Mouse (Mus musculus): ENCODE results near the gene Map3k20.

Map3k20 gene

DNA sequence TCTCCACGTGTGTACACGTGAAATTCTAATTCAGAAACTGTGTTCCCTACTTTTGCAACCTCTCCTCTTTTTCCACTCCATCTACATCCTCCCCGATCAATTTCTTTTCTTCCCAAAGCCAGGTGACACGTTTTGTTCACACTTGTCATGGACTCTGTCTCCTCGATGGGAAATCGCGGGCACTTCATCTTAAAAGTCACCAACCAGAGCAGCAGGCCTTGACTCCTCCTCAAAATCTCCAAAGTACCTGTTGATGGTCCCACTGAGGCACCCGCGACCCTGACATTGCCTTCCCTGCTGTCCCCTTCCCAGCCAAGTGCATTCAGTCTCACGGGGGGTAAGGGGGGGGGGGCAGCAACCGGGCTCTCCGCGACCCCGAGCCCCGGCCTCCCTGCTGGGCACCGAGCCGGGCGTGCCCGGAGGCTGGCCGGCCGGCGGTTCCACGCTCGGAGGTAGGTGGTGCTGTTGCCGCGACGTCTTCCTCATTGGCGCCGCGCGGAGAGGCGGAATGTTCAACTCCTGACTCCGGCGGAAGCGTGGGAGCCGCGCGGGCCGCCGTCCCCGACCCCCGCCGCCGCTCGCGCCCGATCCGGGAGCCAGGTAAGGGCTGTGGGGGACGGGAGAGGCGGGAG is at the start of gene Map3k20:
Gene Map3k20, plus strand, starts transcription at position 382 of the 632 bp plus-strand sequence.
- DNase-seq (ENCODE audit: low read depth, low spot score): peak; percentile 33

DNA sequence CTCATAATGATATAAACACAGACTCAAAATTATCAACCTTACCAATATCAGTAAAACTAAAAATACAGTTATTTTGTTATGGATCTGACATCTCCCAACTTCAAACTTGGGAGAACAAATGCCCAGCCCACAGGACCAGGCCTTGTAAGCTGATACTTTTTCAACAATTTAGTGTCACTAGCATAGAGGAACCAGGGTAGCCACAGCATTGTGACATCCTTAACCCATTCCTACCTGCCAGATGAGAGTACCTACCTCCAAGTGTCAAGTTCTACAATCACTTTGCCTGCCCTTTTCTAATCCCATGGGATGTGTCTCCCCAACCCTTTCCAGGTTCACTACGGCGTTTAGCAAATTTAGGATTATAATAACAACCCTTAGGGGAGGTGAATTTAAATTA is 47.0 kb upstream of the Map3k20 start:
- no peak for DNase-seq (ENCODE audit: low read depth, low spot score)

DNA sequence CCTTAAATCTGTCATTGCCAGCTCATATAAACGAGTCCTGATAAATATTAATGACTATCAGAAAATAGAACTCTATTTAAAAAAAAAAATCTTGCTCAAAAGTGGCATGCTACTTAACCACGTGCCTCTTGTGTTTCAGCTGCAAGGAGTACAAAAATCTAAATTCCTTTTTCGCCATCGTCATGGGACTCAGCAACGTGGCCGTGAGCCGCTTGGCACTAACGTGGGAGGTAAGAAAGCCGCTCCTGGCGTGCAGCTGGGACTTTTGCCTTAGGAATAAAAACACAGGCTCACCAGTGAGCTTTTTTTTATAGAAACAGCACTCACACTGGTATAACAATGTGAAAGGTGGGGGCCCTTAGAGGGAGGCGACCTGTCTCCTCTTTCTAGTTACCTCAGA is 46.5 kb upstream of the Map3k20 start:
- no peak for DNase-seq (ENCODE audit: low read depth, low spot score)

DNA sequence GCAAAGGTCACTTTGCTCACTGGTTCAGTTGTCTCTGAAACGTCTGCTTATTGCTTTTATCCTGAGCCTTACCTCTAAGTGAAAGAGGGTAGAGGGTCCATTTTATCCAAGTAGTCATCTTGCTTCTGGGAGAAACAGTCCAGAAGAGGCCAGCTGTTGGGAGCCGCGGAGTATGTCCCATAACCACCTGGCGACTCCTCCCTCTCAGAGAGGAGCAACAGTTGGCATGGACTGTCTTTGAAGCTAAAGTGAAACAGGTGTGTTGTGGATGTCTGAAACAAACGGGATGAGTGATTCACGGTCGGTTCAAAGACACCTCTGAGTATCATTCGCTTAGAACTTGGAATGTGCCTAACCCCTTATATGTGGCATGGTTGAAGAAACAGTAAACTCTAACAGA is 46.0 kb upstream of the Map3k20 start:
- DNase-seq (ENCODE audit: low read depth, low spot score): no peak

DNA sequence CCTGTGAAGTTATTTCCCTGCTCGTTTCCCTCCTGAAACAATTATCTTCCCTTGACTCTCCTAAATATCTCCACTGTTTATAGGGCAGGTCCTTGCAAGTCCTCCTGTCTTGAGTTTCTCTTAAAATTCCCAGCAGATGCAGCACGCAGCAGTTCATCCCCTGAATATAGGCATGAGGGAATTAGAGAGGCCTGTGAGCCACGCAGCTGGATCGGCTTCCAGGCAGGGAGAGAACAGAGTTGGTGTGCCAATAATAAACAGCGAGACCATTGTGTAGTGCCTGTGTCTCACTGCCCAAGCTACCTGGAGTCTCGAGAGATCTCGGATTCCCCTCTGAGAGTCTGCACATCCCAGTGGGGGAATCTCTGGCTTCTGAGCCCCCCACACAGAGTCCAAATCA is 45.4 kb upstream of the Map3k20 start:
- DNase-seq (ENCODE audit: low read depth, low spot score): no peak

DNA sequence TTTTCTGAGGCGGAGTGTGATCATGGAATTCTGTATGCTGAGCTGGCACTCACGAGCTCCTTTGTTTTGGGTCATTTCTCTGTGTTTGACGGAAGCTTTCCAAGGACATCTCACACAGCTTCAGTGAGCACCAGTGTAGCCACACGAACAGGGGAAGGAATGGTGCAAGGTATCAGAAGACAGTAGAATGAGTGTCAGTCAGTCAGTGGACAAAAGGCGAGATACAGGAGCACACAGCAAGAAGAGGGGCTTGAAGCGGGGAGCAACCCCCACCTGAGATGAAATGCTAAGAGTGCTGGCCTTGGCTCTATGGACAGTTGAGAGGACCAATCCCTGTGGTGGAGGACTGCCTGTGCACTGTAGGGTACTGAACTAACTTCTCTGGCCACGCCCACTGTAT is 44.7 kb upstream of the Map3k20 start:
- no peak for DNase-seq (ENCODE audit: low read depth, low spot score)

DNA sequence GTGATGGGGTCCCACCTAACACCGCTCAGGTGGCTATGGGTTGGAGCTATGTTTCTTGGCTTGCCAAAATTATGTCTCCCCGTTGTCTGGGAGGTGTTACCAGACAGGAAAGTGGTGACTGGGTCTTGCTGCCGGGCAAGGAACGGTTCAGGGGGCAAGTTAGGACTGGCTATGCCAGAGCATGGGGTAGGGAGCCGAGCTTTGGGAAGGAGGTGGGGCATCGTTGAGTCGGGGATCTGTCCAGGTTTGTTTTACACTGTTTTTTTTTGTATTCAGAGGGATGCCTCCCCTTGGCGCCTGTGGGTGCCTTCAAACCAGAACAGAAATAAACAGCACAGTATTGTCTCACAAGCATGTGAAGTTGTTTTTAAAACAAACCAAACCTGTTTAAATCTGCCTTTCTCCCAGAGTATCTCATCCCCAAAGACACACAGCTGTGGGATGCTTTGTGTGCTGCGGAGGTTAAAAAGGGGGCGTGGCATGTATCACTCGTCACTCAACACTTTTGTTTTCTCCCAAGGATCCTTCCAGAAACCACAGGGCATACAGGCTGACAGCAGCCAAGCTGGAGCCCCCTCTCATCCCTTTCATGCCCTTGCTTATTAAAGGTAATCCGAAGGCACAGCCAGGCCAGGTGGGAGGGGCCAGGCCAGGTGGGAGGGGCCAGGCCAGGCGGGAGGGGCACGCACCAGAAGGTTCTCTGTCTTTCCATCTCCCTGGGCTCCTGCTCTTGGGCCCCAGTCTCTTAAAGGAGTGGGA is 43.5 kb upstream of the Map3k20 start:
- no peak for DNase-seq (ENCODE audit: low read depth, low spot score)

DNA sequence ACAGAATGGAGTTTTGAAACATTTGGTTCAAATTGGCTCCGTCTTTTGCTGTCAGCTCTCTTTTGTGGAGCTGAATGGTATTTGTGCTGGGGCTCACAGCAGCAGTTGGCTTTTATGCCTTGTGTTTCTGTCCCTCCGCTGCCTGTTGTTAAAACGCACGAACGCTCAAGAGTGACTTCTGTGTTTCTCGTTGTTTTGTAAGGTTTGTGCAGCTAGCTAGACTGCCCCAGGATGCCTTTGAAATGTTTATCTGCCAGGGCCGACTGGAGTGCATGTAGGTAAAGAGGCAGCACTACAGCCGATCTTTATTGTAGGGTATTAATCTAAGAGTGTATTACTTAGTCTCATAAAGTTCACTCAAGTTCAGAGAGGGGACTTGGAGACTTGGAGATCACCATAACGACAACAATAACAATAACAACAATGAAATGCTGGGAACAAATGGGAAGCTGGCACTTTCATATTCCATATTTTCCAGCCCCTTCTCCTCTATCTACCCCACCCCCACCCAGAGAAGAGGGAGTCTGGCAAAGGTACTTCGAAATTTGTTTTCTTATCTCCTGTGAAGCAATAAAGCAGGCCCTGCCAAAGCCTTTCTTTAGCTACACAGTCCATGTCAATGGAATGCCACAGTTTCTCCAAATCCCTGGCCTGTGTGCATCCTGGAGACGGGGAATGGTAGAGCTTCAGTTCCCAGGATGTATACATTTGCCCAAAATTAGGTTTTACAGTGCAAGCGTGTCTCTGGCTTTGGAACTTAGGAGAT is 42.3 kb upstream of the Map3k20 start:
- DNase-seq (ENCODE audit: low read depth, low spot score): no peak

DNA sequence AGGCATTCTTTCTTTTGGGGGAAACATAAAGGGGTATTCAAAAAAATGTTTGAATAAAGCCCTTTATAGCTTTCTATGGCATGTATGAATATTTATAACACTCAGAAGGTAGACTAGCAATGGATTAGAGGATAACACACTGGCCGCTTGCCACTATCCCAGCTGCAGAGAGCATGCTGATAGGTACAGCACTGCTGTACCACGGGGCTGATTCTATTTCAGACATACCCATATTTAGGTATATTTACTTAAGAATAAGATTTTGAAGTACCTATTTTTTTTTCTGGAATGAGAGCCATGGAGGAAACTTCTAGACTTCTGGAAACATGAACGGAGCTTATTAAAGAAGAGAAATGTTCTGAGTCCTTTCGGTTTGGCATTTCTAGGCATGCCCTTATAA is 39.8 kb upstream of the Map3k20 start:
- DNase-seq (ENCODE audit: low read depth, low spot score): no peak

DNA sequence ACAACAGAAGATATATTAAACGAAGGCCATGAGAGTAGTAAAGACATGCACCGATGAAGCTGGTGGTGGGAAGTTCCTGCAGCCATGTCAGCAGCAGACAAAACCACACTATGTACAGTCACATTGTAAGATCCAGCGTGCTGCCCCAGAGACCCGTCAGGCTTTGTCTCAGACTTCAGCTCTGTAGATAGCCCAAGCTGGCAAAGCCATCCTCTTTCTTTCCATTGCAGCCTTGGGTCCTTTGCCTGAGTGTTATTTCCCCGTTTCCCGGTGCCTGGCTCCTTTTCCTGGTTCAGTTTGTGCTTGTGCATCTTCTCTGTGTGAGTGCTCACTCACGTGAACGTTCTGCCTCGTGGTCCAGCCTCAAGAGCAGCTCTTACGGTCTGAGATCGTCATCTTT is 39.1 kb upstream of the Map3k20 start:
- no peak for DNase-seq (ENCODE audit: low read depth, low spot score)

DNA sequence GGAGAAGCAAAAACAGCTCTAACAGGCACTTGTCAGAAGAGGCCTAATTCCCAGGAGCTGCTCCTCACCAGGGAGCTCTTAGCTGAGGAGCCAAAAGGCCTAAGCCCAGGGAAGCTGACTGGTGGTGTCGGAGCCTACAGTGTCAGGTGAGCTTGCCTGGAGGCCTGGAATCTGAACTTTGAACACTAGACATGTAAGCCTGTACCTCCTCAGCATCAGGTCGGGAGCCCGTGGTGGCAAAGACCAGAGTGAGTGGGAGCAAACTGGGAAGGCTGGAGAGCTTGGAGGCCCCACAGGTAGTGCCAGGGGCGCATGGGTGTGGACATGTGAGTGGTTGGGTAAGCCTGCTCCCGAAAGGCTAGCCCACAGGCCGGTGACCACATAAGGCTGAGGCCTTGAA is 37.6 kb upstream of the Map3k20 start:
- no peak for DNase-seq (ENCODE audit: low read depth, low spot score)

DNA sequence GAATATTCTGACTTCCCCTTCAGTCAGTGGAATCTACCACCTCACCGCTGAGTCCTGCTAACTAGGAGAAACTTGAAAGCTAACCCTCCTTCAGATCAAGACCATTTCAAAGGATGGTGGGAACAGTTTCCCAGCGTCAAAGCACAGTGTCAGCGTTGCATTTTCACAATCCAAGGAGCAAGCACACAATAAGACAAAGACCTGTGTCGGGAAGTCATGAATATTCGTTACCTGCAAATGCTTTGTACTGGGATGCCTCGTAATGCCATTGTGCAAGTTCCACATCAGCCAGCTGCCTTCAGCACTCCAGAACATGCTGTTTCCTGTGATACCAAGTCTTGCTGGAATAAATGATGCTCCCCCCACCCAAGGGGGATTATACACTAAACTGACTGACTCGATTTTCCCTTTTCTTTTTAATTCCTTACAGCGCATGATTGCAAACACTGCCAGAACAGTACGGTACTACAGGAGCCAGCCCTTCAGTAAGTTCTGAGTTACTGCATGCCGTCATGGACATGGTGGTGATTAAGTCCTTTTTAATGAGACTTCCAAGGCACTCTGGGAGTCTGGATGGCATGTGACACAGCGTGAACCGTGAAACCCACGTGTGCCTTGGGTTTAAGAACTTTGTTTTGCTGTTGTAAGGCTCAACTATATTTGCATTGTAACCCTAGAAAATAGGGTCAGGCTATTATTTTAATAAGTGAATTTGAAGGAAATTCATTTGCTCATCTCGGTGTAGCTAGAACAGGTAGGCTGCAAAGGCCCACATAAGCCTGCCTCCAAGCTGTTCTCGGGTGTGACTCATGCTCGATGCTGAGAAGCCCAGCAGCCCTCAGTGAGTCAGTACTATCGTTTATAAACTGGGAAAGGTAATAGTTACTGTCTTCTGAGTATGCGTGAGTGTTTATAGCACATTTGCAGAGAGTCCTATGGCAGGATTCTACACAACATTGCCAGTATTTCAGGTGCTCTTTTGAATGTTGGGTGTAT is 32.6 kb upstream of the Map3k20 start:
- no peak for DNase-seq (ENCODE audit: low read depth, low spot score)

DNA sequence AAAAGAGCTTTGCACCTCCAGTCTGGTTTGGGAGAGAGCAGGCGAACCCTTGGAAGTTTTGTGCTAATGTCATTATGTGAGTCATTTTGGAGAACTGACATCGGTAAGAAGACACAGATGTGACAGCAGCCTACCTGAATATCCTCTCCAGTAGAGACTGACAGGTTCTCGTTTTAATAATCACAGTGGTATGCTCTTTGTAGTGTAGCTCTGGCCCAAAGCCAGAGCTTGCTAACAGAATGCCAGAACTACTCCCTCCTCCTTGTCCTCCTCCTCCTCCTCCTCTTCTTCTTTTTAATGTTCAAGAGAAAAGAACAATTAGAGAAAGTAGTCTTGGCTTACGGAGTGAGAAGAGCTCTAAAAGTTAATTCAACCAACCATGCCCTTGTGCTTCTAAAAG is 31.6 kb upstream of the Map3k20 start:
- DNase-seq (ENCODE audit: low read depth, low spot score): no peak

DNA sequence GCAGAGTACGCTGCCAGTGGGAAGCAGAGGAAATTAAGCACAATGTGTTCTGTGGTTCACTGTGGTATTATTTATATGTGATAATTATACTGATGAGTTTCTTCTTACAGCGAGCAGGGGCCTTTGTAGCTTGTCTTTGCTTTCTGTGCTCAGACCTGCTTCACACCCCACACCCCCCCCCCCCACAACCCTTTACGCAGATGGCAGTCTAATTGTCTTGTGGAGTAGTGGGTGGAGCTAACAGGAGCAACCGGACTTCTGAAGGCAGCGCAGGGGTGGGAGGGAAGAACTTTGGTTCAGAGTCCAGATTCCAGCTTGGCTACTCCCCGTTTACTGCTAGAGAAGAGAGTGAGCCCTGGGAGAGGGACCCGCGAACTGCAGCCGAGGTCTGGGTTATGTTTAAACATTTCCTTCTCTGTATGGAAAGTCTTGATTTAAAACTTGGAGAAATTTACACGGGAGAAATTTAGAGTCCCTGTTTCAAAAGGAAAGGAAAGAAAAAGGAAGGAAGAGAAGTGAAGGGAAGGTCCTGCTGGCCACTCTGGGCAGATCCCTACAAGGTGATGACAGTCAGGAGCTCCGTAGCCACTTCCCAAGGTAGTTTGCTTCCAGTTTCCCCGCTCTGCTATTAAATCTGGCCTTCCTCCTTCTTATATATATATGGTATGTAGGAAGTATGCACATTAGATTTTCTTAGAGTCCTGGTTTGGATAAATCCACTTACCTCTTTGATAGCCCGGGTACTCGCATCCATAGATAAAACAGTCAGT is 30.4 kb upstream of the Map3k20 start:
- no peak for DNase-seq (ENCODE audit: low read depth, low spot score)

DNA sequence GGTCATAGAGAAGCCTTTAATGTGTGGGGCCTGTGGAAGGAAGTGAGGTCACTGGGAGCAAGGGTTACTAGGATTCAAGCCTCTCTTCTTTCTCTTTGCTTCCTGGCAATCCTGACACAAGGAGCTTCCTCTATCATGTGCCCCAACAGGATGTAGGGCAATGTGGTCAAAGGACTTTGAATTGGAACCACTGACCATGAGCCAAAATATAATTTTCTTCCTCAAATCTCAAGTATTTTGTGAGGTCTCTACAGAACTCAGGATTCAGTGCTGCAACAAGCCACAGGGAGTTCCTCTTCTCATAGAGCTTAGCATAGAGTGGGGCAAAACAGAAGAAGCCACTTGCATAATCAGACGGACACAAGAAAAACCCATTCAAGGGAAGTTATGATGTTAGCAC is 24.7 kb upstream of the Map3k20 start:
- no peak for DNase-seq (ENCODE audit: low read depth, low spot score)

DNA sequence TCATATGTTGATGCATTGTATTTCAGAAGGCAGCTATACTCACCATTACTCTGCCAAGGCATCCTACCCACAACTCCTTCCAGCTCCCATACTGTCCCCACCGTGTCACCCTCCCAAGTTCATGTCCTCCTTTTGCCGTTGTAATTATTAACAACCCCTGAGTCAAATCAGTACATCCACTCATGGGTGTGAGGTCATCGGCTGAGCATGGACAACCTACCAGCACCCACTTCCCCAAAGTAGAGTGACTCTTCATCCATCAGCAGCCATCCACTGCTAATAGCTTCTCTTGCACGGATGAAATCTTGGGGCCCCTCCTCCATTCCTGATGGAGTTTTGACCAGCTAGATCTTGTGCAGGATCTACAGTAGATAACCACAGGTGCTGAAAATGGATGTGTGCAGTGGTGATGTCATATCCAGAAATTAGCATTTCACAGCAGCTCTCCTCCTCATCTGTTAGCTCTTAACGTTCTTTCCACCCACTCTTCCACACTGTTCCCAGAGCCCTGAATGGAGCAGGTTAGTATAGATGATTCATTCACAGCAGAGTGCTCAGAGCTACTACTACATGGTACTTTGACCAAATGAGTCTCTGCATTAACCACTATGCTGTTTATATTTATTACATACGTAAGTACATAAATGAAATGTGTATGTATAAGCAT is 22.5 kb upstream of the Map3k20 start:
- DNase-seq (ENCODE audit: low read depth, low spot score): no peak

DNA sequence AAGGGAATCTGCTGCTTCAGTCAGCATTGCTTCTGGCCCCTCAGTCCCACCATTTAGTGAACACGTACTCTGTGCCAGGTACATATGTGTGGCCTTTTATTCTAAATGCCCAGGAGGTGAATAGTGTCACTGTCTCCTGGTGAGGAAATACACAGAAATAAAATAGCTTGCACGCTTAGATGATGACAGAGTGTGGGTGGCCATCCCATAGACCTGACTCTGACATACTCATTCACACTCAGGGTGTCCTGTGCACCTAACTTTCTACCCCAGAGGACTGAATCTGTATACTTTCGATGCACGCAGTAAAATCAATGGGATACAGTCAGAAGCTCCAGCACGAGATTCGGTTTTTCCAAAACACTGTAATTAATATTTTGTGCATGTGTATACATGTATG is 18.0 kb upstream of the Map3k20 start:
- no peak for DNase-seq (ENCODE audit: low read depth, low spot score)

DNA sequence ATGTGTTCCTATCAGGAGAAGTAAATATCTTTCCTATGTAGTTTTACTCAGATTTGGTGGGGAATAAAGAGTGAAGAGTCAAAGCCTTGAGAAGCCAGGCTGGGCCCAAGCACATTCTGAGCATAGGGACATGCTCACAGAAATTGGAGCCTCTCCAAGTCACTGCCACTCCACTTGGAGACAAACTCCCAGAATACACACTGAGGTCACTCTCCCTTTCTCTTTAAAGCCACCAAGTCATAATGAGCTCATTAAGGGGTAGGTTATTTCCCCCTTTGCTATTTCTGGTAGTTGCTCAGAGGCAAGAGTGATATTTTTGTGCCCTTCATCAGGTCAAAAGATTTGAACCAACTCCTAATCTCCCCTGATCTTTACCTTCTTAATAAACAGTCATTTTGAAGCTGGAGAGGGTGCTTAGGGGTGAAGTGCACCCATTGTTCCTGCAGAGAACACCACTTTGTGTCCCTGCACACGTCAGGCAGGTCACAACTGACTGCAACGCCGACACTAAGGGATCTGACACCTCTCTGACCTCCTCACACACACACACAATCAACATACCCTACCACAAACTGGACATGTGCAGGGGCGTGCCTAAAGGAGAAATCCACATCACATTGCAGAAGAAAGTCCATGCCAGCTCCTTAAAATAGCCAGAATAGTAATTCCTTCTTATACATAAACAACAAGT is 15.6 kb upstream of the Map3k20 start:
- DNase-seq (ENCODE audit: low read depth, low spot score): no peak

DNA sequence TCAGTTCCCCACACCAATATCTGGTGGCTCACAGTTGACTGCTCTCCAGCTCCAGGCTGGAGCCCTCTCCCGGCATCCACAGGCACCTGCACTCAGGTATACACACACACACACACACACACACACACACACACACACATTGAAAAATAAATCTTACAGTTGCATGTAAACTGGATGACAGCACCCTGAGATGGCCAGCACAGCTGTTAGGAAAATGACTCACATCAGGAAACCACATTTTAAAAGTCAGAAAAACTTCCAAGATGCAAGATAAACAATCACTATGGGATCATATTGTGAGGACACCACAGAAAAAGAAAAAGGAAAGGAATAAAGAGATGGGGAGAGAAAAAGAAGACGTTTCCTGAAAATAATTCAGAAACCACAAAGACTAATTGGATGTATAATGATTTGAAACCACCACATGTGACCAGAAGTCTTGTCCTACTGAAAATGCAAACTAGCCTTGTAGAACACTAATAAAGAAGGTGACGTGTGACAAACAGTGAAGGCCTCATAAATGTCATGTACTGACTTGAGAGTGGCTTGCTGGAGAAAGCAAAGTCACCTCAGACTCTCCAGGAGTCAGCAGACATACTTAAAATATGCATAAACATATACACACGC is 7.1 kb upstream of the Map3k20 start:
- DNase-seq (ENCODE audit: low read depth, low spot score): no peak
